Mouse (Mus musculus) left cerebral cortex, postnatal 36 days (tissue): ENCODE measurements around the gene Pih1d1. TPM values are rescaled to one million over a fixed set of nuclear protein-coding genes. Genes with fewer than 3 reads are reported as not detected.
A peak's percentile ranks its signal among the peaks of the same experiment; 100 is the strongest.

Experiments used
- DNase-seq, 2 experiments: peaks; one replicate each; pipeline ENCODE4 v3.0.0; 2021 to 2022; ENCODE audit warnings: low spot score in 2 of 2, mixed read lengths in 1 of 2
- intact Hi-C: fragments of 180-260 bp; cut with DNase I; formaldehyde crosslinking; loops from one replicate; pipeline ENCODE4 v1.15.1; 2025
- microRNA-seq: library from miRNA; unstranded; fragments of <30 nt; microRNA quantifications from one replicate; pipeline ENCODE4 v1.2.0, GENCODE M21; 2022
- total RNA-seq, 2 experiments: library from RNA; stranded (reverse); gene quantifications; 2 replicates each; pipeline ENCODE4 v1.2.3; 2021

Pih1d1 gene
- total RNA-seq, 2 experiments from 2014 or later: 44.8 to 53.6 TPM

DNA sequence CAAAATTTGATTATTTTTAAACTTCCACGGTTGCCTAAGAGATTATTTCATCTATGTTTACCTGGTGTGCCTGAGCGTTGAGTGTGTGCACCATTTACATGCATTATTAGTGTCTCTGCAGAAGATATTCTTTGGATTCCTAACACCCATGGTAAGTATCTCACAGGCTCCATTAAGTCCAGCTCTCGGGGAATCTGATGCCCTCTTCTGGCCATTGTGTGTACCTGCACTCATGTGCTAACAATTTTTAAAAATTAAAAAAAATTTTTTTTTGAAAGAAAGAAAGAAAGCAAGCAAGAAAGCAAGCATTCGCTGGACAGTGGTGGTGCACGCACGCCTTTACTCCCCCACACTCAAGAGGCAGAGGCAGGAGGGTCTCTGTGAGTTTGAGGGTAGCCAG, 54.2 kb downstream of the Pih1d1 start:
- intact Hi-C loops: no loop called here
- DNase-seq: no peak

Small RNAs within 50 kb of the gene (microRNA-seq; reads per million reads assigned to microRNA genes)
- gene Mir150: 1,446 reads per million, percentile 82 among the genes with 10 or more reads in this experiment
- gene Mir5121: 5.8 reads per million, percentile 20 among the genes with 10 or more reads in this experiment
- gene Mir7055: 3.6 reads per million, percentile 9 among the genes with 10 or more reads in this experiment

Other genes with a start within 250 kb of the Pih1d1 start
- 100 to 1,000 TPM; 346 to 355 TPM for gene Ap2a1, start 224.8 kb upstream of the Pih1d1 start, total RNA-seq
- gene Tsks, start 211.1 kb upstream of the Pih1d1 start, total RNA-seq: 1 to 10 TPM; 1.4 to 3.4 TPM
- gene Cpt1c, start 179.5 kb upstream of the Pih1d1 start, total RNA-seq: 10 to 100 TPM; 85.4 to 97.7 TPM
- gene Prmt1, start 167.7 kb upstream of the Pih1d1 start, total RNA-seq: 100 to 1,000 TPM; 143 to 145 TPM
- gene Irf3, start 156.7 kb upstream of the Pih1d1 start, total RNA-seq: 10 to 100 TPM; 29.2 to 38.7 TPM
- gene Bcl2l12, start 155.6 kb upstream of the Pih1d1 start, total RNA-seq: 1 to 10 TPM; 1.8 to 2.6 TPM
- 100 to 1,000 TPM; 174 to 177 TPM for gene Scaf1, start 137.9 kb upstream of the Pih1d1 start, total RNA-seq
- 10 to 100 TPM; 12.9 to 13.9 TPM for gene Rras, start 136.3 kb upstream of the Pih1d1 start, total RNA-seq
- gene Prr12, start 101.4 kb upstream of the Pih1d1 start, total RNA-seq: 10 to 100 TPM; 64.9 to 75.3 TPM
- gene Nosip, start 91.9 kb upstream of the Pih1d1 start, total RNA-seq: 10 to 100 TPM; 59.7 to 63.7 TPM
- 1 to 10 TPM; 5.4 to 7.4 TPM for gene Prrg2, start 91.6 kb upstream of the Pih1d1 start, total RNA-seq
- 1 to 10 TPM; 3.8 to 4.9 TPM for gene Rcn3, start 62.1 kb upstream of the Pih1d1 start, total RNA-seq
- gene Fcgrt, start 50.5 kb upstream of the Pih1d1 start, total RNA-seq: 10 to 100 TPM; 22.3 to 22.7 TPM
- 100 to 1,000 TPM; 405 to 466 TPM for gene Rps11, start 29.9 kb upstream of the Pih1d1 start, total RNA-seq
- gene Rpl13a, start 25.5 kb upstream of the Pih1d1 start, total RNA-seq: 100 to 1,000 TPM; 614 to 796 TPM
- not detected for gene Gm45713, start 18.1 kb upstream of the Pih1d1 start, total RNA-seq
- 1 to 10 TPM; 3.7 to 6.1 TPM for gene Flt3l, start 17.9 kb upstream of the Pih1d1 start, total RNA-seq
- gene Aldh16a1, start 281 bp downstream of the Pih1d1 start, total RNA-seq: 10 to 100 TPM; 12.2 to 21.5 TPM
- 1,000 to 10,000 TPM; 1,276 to 1,585 TPM for gene Slc17a7, start 9.6 kb downstream of the Pih1d1 start, total RNA-seq
- gene Gfy, start 25.3 kb downstream of the Pih1d1 start, total RNA-seq: under 1 TPM; 0.17 to 0.50 TPM
- gene Pth2, start 26.7 kb downstream of the Pih1d1 start, total RNA-seq: not detected
- gene Ccdc155, start 50.6 kb downstream of the Pih1d1 start, total RNA-seq: 1 to 10 TPM; 5.1 to 5.2 TPM
- gene Dkkl1, start 57.8 kb downstream of the Pih1d1 start, total RNA-seq: 10 to 100 TPM; 25.9 to 29.9 TPM
- gene Tead2, start 61.5 kb downstream of the Pih1d1 start, total RNA-seq: 1 to 10 TPM; 3.9 to 5.6 TPM
- gene Cd37, start 84.8 kb downstream of the Pih1d1 start, total RNA-seq: 1 to 10 TPM; 5.0 to 5.9 TPM
- gene Slc6a16, start 86.8 kb downstream of the Pih1d1 start, total RNA-seq: 1 to 10 TPM; 1.2 to 1.6 TPM
- gene Slc6a21, start 123.2 kb downstream of the Pih1d1 start, total RNA-seq: not detected
- 10 to 100 TPM; 18.0 to 20.9 TPM for gene Trpm4, start 179.5 kb downstream of the Pih1d1 start, total RNA-seq
- under 1 TPM; 0.27 to 0.52 TPM for gene Hrc, start 181.0 kb downstream of the Pih1d1 start, total RNA-seq
- gene Ppfia3, start 212.7 kb downstream of the Pih1d1 start, total RNA-seq: 100 to 1,000 TPM; 154 to 168 TPM
- gene Lin7b, start 216.3 kb downstream of the Pih1d1 start, total RNA-seq: 100 to 1,000 TPM; 164 to 189 TPM
- 100 to 1,000 TPM; 273 to 486 TPM for gene Snrnp70, start 241.4 kb downstream of the Pih1d1 start, total RNA-seq